Mouse (Mus musculus) heart, embryonic 14.5 days (tissue): Measurements from ENCODE around the gene 1300017J02Rik. TPM values are rescaled to one million over a fixed set of nuclear protein-coding genes. Genes with fewer than 3 reads are reported as not detected.

Source experiments
- ATAC-seq: fragments of 200-750 bp; cut with Nextera tagmentation; 2 replicates; pipeline ENCODE4 v1.8.0; 2017; ENCODE audit warnings: low read depth, moderate TSS enrichment; ENCODE audit not compliant: insufficient number of reproducible peaks, insufficient read depth, low FRiP score
- H3K27ac ChIP-seq, 2 experiments: fragments of 200-500 bp in 1 of 2; fragments of 300-500 bp in 1 of 2; sonication (generic) in 1 of 2; replicated peaks in 1 of 2; 2 replicates each; pipeline ENCODE4 v1.5.1; 2012 to 2014; ENCODE audit warnings: low read depth in 2 of 2, low read length in 2 of 2, control low read depth in 1 of 2, mild to moderate bottlenecking in 1 of 2, mixed read lengths in 1 of 2; ENCODE audit not compliant: control insufficient read depth in 1 of 2, insufficient read depth in 1 of 2
- H3K27me3 ChIP-seq: fragments of 300-500 bp; sonication (generic); 2 replicates; pipeline ENCODE4 v1.6.1; 2014; ENCODE audit warnings: mild to moderate bottlenecking, low read length, control low read depth; ENCODE audit not compliant: control insufficient read depth, insufficient read depth
- H3K36me3 ChIP-seq: fragments of 300-500 bp; sonication (generic); 2 replicates; pipeline ENCODE4 v1.6.1; 2014; ENCODE audit warnings: mild to moderate bottlenecking, control low read depth, low read length, mixed read lengths; ENCODE audit not compliant: control insufficient read depth, insufficient read depth
- H3K4me1 ChIP-seq, 2 experiments: fragments of 200-500 bp in 1 of 2; fragments of 300-500 bp in 1 of 2; sonication (generic) in 1 of 2; 2 replicates each; pipeline ENCODE4 v1.6.1; 2012 to 2014; ENCODE audit warnings: low read length in 2 of 2, control low read depth in 1 of 2, mixed read lengths in 1 of 2; ENCODE audit not compliant: control insufficient read depth in 2 of 2, insufficient read depth in 2 of 2
- H3K4me2 ChIP-seq: fragments of 300-500 bp; sonication (generic); 2 replicates; pipeline ENCODE4 v1.6.1; 2014; ENCODE audit warnings: mild to moderate bottlenecking, low read length
- H3K4me3 ChIP-seq, 2 experiments: fragments of 200-500 bp in 1 of 2; fragments of 300-500 bp in 1 of 2; sonication (generic) in 1 of 2; 2 replicates each; pipeline ENCODE4 v1.5.1; 2012 to 2014; ENCODE audit warnings: low read length in 2 of 2, mild to moderate bottlenecking in 2 of 2, control low read depth in 1 of 2, low read depth in 1 of 2, moderate library complexity in 1 of 2; ENCODE audit not compliant: control insufficient read depth in 1 of 2, insufficient read depth in 1 of 2
- H3K9ac ChIP-seq: fragments of 300-500 bp; sonication (generic); 2 replicates; pipeline ENCODE4 v1.6.1; 2014; ENCODE audit warnings: mild to moderate bottlenecking, low read length
- H3K9me3 ChIP-seq: fragments of 300-500 bp; sonication (generic); 2 replicates; pipeline ENCODE4 v1.6.1; 2016; ENCODE audit warnings: low read length, control low read depth; ENCODE audit not compliant: control insufficient read depth
- WGBS: fragments of 180-500 bp; shearing (Covaris S2); extraction: QIAGEN DNeasy Blood & Tissue Kit; methylation state at CpG from one replicate; pipeline ENCODE4 v1.1.7; 2014; 5-methylcytosine and 5-hydroxymethylcytosine counted together
- polyA plus RNA-seq: library from polyadenylated mRNA; unstranded; fragments of >200 nt; fragmentation: Nextera tagmentation; extraction: Ambion mirVana; gene quantifications from 2 replicates; pipeline ENCODE4 v1.2.1, GENCODE M21; 2014

1300017J02Rik gene
- polyA plus RNA-seq, 1 experiment from 2014 or later, result 1.3 TPM

- Histone ChIP-seq H3K27me3 (no peaks in the 10 kb centered on the region), H3K4me3 (no peak overlapping the region), H3K36me3 (no peaks in the 10 kb centered on the region), H3K9ac (no peak overlapping the region), H3K4me2 (no peak overlapping the region), H3K4me1 (no peaks in the 10 kb centered on the region), H3K27ac (no peak overlapping the region), H3K9me3 (no peaks in the 10 kb centered on the region)
- WGBS, result 77% methylated on average over 2 of the region's 2 CpGs
- no peak for ATAC-seq
Observed at GRCm38 (mm10) chr9:103294507-103294906, 10.4 kb downstream of the 1300017J02Rik start.

- H3K9ac ChIP-seq, result no peak overlapping the region
- no peak overlapping the region for H3K4me3 ChIP-seq
- H3K27me3 ChIP-seq, result no peaks in the 10 kb centered on the region
- peaks cover 3 to 4% of the 10 kb centered on the region in 2 experiments; a peak in 2 of 4 replicates for H3K4me1 ChIP-seq
- no peaks in the 10 kb centered on the region for H3K36me3 ChIP-seq
- peak overlapping the region; percentile 18; the same call in 1 of the 2 replicates for H3K4me2 ChIP-seq
- ATAC-seq, result no peak
- H3K9me3 ChIP-seq, result no peaks in the 10 kb centered on the region
- no peak overlapping the region for H3K27ac ChIP-seq
- 66% methylated on average over 13 of the region's 13 CpGs for WGBS
Observed at GRCm38 (mm10) chr9:103288489-103289180, 16.2 kb downstream of the 1300017J02Rik start.

- Histone ChIP-seq H3K27ac (no peak overlapping the region), H3K4me1 (peaks cover 3 to 4% of the 10 kb centered on the region in 2 experiments; a peak in 2 of 4 replicates), H3K36me3 (no peaks in the 10 kb centered on the region), H3K9ac (no peak overlapping the region), H3K9me3 (no peaks in the 10 kb centered on the region), H3K4me2 (peak overlapping the region; percentile 18; the same call in 1 of the 2 replicates), H3K27me3 (no peaks in the 10 kb centered on the region), H3K4me3 (no peak overlapping the region)
- peak; percentile 26; the same call in 1 of the 2 replicates for ATAC-seq
- WGBS, result 61% methylated on average over 19 of the region's 19 CpGs
Observed at GRCm38 (mm10) chr9:103287840-103288488, 16.9 kb downstream of the 1300017J02Rik start.

GRCm38 (mm10) chr9:103286901-103287422 is 17.9 kb downstream of the 1300017J02Rik start:
- peaks cover 3 to 4% of the 10 kb centered on the region in 2 experiments; a peak in 2 of 4 replicates for H3K4me1 ChIP-seq
- no peak overlapping the region for H3K4me2 ChIP-seq
- no peak overlapping the region for H3K9ac ChIP-seq
- 76% methylated on average over 13 of the region's 13 CpGs for WGBS
- no peak overlapping the region for H3K27ac ChIP-seq
- ATAC-seq, result no peak
- H3K36me3 ChIP-seq, result no peaks in the 10 kb centered on the region
- H3K9me3 ChIP-seq, result no peaks in the 10 kb centered on the region
- H3K27me3 ChIP-seq, result no peaks in the 10 kb centered on the region
- no peak overlapping the region for H3K4me3 ChIP-seq

- Histone ChIP-seq H3K4me1 (peaks cover 3 to 4% of the 10 kb centered on the region in 2 experiments; a peak in 2 of 4 replicates), H3K27me3 (no peaks in the 10 kb centered on the region), H3K27ac (no peak overlapping the region), H3K9me3 (no peaks in the 10 kb centered on the region), H3K4me3 (no peak overlapping the region), H3K4me2 (no peak overlapping the region), H3K36me3 (no peaks in the 10 kb centered on the region), H3K9ac (no peak overlapping the region)
- 59% methylated on average over 4 of the region's 4 CpGs for WGBS
- ATAC-seq, result no peak
Observed at GRCm38 (mm10) chr9:103286396-103286795, 18.5 kb downstream of the 1300017J02Rik start.

GRCm38 (mm10) chr9:103276876-103277275 is 28.0 kb downstream of the 1300017J02Rik start:
- Histone ChIP-seq H3K4me3 (no peak overlapping the region), H3K4me1 (no peaks in the 10 kb centered on the region), H3K9ac (no peak overlapping the region), H3K9me3 (no peaks in the 10 kb centered on the region), H3K4me2 (no peak overlapping the region), H3K27me3 (no peaks in the 10 kb centered on the region), H3K36me3 (no peaks in the 10 kb centered on the region), H3K27ac (no peak overlapping the region)
- no peak for ATAC-seq
- 87% methylated on average over 6 of the region's 6 CpGs for WGBS

- ATAC-seq, result no peak
- WGBS, result 74% methylated on average over 1 of the region's 1 CpGs
- Histone ChIP-seq H3K9ac (no peak overlapping the region), H3K4me3 (no peak overlapping the region), H3K4me2 (no peak overlapping the region), H3K36me3 (no peaks in the 10 kb centered on the region), H3K4me1 (no peaks in the 10 kb centered on the region), H3K27me3 (no peaks in the 10 kb centered on the region), H3K9me3 (no peaks in the 10 kb centered on the region), H3K27ac (no peak overlapping the region)
Observed at GRCm38 (mm10) chr9:103275676-103276075, 29.2 kb downstream of the 1300017J02Rik start.
